Mouse (Mus musculus): ENCODE measurements around the gene Chrm2.

- TF ChIP-seq CTCF (IDR thresholded peaks at IDR 0.05; ENCODE audit: borderline replicate concordance, insufficient read depth, low read depth, low read length) (no peak), POLR2A (IDR thresholded peaks at IDR 0.05; ENCODE audit: borderline replicate concordance, insufficient read depth, low read length) (no peak)
Observed at GRCm38 (mm10) chr6:36410057-36410456, 22.2 kb downstream of the Chrm2 start.

All from cerebellum, adult 2 months (tissue).